Mouse (Mus musculus) ES-E14 (cell line): ENCODE measurements around the gene Gm884.

ENCODE experiments used
- CHD2 ChIP-seq: IDR thresholded peaks from 2 replicates; pipeline ENCODE4 v1.6.1; 2014; ENCODE audit warnings: mild to moderate bottlenecking, low read depth, low read length, inconsistent platforms
- HCFC1 ChIP-seq: IDR thresholded peaks from 2 replicates; pipeline ENCODE4 v1.6.1; 2012; ENCODE audit warnings: low read length, inconsistent platforms, borderline replicate concordance; ENCODE audit not compliant: insufficient read depth
- MAFK ChIP-seq: IDR thresholded peaks from 2 replicates; pipeline ENCODE4 v1.6.1; 2014; ENCODE audit warnings: mild to moderate bottlenecking, low read depth, low read length, inconsistent platforms; ENCODE audit not compliant: insufficient read depth
- ZC3H11A ChIP-seq: IDR thresholded peaks from 2 replicates; pipeline ENCODE4 v1.6.1; 2012; ENCODE audit warnings: low read depth, mild to moderate bottlenecking, inconsistent platforms, low read length, borderline replicate concordance
- ZNF384 ChIP-seq: IDR thresholded peaks from 2 replicates; pipeline ENCODE4 v1.6.1; 2012; ENCODE audit warnings: low read depth, low read length, inconsistent platforms

- TF ChIP-seq MAFK (no peak), ZNF384 (no peak), ZC3H11A (no peak), HCFC1 (no peak), CHD2 (no peak)
Measured at GRCm38 (mm10) chr11:103649301-103649982, 28.5 kb upstream of the Gm884 start, which contains the start of gene Rprml.
